8 mouse cellular contexts compared by ENCODE assay signal in the genomic region with DNA sequence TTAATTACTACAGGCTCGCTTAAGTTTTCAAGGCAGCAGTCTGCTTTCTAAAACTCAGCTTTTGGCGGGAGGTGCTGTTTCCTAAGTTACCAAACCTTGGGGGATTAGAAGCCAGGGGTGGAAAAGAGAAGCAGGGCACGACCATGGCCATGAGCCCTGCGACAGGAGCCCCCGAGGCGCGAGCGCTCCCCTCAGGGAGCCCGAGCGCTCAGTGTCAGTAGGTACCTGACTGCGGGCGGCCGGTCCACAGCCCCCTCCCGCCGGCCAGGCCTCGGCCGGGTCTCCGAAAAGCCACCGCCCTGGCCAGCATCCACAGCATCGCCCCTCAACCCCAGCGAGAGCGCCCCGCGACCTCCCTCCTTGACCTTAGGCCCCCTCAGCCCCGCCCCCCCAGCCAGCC. TPM values are rescaled to one million over a fixed set of nuclear protein-coding genes. Genes with fewer than 3 reads are reported as not detected.
DNase-seq lines count a peak whose midpoint lies in the region; ATAC-seq and TF ChIP-seq lines count a peak whose summit lies in the region.

No protein-coding gene starts in this region.

- peak overlapping the region; percentile 88 for H3K4me3 ChIP-seq in kidney, embryonic 15.5 days (replicated peaks)
- H3K4me3 ChIP-seq in E14TG2a.4 (replicated peaks; ENCODE audit: low read length) = peak overlapping the region; percentile 87
- peak overlapping the region; percentile 79 for H3K4me3 ChIP-seq in embryonic facial prominence, embryonic 12.5 days
- peak overlapping the region; percentile 77 for H3K4me3 ChIP-seq in intestine, embryonic 15.5 days (replicated peaks)

- peak; percentile 87 for ATAC-seq in kidney, embryonic 15.5 days (replicated peaks; ENCODE audit: low FRiP score)
- ATAC-seq in embryonic facial prominence, embryonic 12.5 days (ENCODE audit: insufficient number of reproducible peaks, insufficient read depth, low FRiP score, low TSS enrichment) = peak; percentile 80
- ATAC-seq in intestine, embryonic 15.5 days = peak; percentile 77
- ATAC-seq in monocyte, adult 5-6 weeks (replicated peaks; ENCODE audit: insufficient number of reproducible peaks, low FRiP score, low TSS enrichment, poor library complexity, severe bottlenecking) = 0 out of 2 replicates have a peak, but pooled peaks have one; percentile 2

- no peaks in the 10 kb centered on the region for H3K27me3 ChIP-seq in kidney, embryonic 15.5 days
- H3K27me3 ChIP-seq in E14TG2a.4 (ENCODE audit: insufficient read depth, low read length) = no peaks in the 10 kb centered on the region
- H3K27me3 ChIP-seq in embryonic facial prominence, embryonic 12.5 days = no peaks in the 10 kb centered on the region
- no peaks in the 10 kb centered on the region for H3K27me3 ChIP-seq in intestine, embryonic 15.5 days (replicated peaks)

- TF ChIP-seq CTCF in E14TG2a.4 (conservative IDR thresholded peaks at IDR 0.05; ENCODE audit: low read length) = no peak

- DNase-seq in kidney, postnatal 36 days = no peak
- DNase-seq in adrenal gland, adult 8-10 months = no peak
- no peak for DNase-seq in thymus, postnatal 4 days

- under 1% methylated on average over 24 of the region's 25 CpGs for WGBS in kidney, embryonic 15.5 days
- under 1% methylated on average over 24 of the region's 25 CpGs for WGBS in embryonic facial prominence, embryonic 12.5 days
- WGBS in intestine, embryonic 15.5 days = 2% methylated on average over 19 of the region's 25 CpGs

- H3K36me3 ChIP-seq in kidney, embryonic 15.5 days = peaks cover 4% of the 10 kb centered on the region; the same call in 1 of the 2 replicates
- H3K36me3 ChIP-seq in E14TG2a.4 (ENCODE audit: insufficient read depth, low read length) = peaks cover 12% of the 10 kb centered on the region
- H3K36me3 ChIP-seq in embryonic facial prominence, embryonic 12.5 days = no peaks in the 10 kb centered on the region
- H3K36me3 ChIP-seq in intestine, embryonic 15.5 days = no peaks in the 10 kb centered on the region

- no peaks in the 10 kb centered on the region for H3K9me3 ChIP-seq in kidney, embryonic 15.5 days (replicated peaks)
- no peaks in the 10 kb centered on the region for H3K9me3 ChIP-seq in E14TG2a.4 (ENCODE audit: low read length)
- H3K9me3 ChIP-seq in embryonic facial prominence, embryonic 12.5 days = no peaks in the 10 kb centered on the region
- H3K9me3 ChIP-seq in intestine, embryonic 15.5 days = no peaks in the 10 kb centered on the region

- peak overlapping the region; percentile 67 for H3K9ac ChIP-seq in kidney, embryonic 15.5 days
- peak overlapping the region; percentile 60 for H3K9ac ChIP-seq in embryonic facial prominence, embryonic 12.5 days
- H3K9ac ChIP-seq in intestine, embryonic 15.5 days = peak overlapping the region; percentile 70

- peak overlapping the region; percentile 62 for H3K4me2 ChIP-seq in kidney, embryonic 15.5 days
- peak overlapping the region; percentile 55 for H3K4me2 ChIP-seq in embryonic facial prominence, embryonic 12.5 days (replicated peaks)
- H3K4me2 ChIP-seq in intestine, embryonic 15.5 days (replicated peaks) = peak overlapping the region; percentile 62

- H3K4me1 ChIP-seq in kidney, embryonic 15.5 days = peaks cover 15% of the 10 kb centered on the region
- H3K4me1 ChIP-seq in E14TG2a.4 (replicated peaks; ENCODE audit: low read depth, low read length) = peaks cover 37% of the 10 kb centered on the region
- no peaks in the 10 kb centered on the region for H3K4me1 ChIP-seq in embryonic facial prominence, embryonic 12.5 days
- peaks cover 7% of the 10 kb centered on the region; the same call in 1 of the 2 replicates for H3K4me1 ChIP-seq in intestine, embryonic 15.5 days (replicated peaks)

- H3K27ac ChIP-seq in kidney, embryonic 15.5 days = peak overlapping the region; percentile 89
- H3K27ac ChIP-seq in embryonic facial prominence, embryonic 12.5 days = peak overlapping the region; percentile 72
- peak overlapping the region; percentile 82 for H3K27ac ChIP-seq in intestine, embryonic 15.5 days

RNA-seq across cellular contexts. Expression of gene Mplkip, which starts 0.6 kb away (rescaled TPM):
- 49.8 and 54.4 TPM in 2 replicates for polyA plus RNA-seq in kidney, embryonic 15.5 days (2015; fragmentation: Nextera tagmentation; extraction: Ambion mirVana)
- polyA plus RNA-seq in embryonic facial prominence, embryonic 12.5 days (2016; fragmentation: Nextera tagmentation; extraction: Ambion mirVana) = 55.7 and 62.0 TPM in 2 replicates
- 44.4 and 49.6 TPM in 2 replicates for polyA plus RNA-seq in intestine, embryonic 15.5 days (2015; fragmentation: Nextera tagmentation; extraction: Ambion mirVana)
- total RNA-seq in monocyte, adult 5-6 weeks (2017) = 13.9 to 49.2 TPM (median 36.4 TPM) in 3 replicates
- 10 to 100 TPM; 19.8 to 27.5 (median 22.7) TPM for total RNA-seq in adrenal gland, adult 8-10 months (2022)

RNA-seq across cellular contexts. Expression of gene Sugct, which starts 0.9 kb away (rescaled TPM):
- polyA plus RNA-seq in kidney, embryonic 15.5 days (2015; fragmentation: Nextera tagmentation; extraction: Ambion mirVana) = 10.5 and 10.8 TPM in 2 replicates
- 5.3 and 5.6 TPM in 2 replicates for polyA plus RNA-seq in embryonic facial prominence, embryonic 12.5 days (2016; fragmentation: Nextera tagmentation; extraction: Ambion mirVana)
- 5.3 and 6.1 TPM in 2 replicates for polyA plus RNA-seq in intestine, embryonic 15.5 days (2015; fragmentation: Nextera tagmentation; extraction: Ambion mirVana)
- not detected in 3 replicates for total RNA-seq in monocyte, adult 5-6 weeks (2017)
- 10 to 100 TPM in 2 of 4 experiments, 1 to 10 TPM in 2; 5.8 to 11.2 (median 8.4) TPM for total RNA-seq in adrenal gland, adult 8-10 months (2022)

Comparison
In these comparisons a context has a peak if more than half of its experiments do, and no peak if none do; other contexts are left out.
1. ATAC-seq: peak in every context shown above with its lines; median percentile 87 in kidney, embryonic 15.5 days; 80 in embryonic facial prominence, embryonic 12.5 days; 77 in intestine, embryonic 15.5 days; 2 in monocyte, adult 5-6 weeks.